In genomic region chr15:25623556-25624180, GRCm38 (mm10) we compare ENCODE assay signal across 9 mouse cellular contexts. TPM values are rescaled to one million over a fixed set of nuclear protein-coding genes. Genes with fewer than 3 reads are reported as not detected.
DNase-seq lines count a peak whose midpoint lies in the region; ATAC-seq and TF ChIP-seq lines count a peak whose summit lies in the region.
"Had no signal": no experiment of that assay in that cellular context is flagged by ENCODE, and none has a peak within 500 bp of the region (broad histone marks: within the 10 kb centered on the region; RNA-seq: fewer than 3 reads in every experiment).

No protein-coding gene starts in this region.

- H3K9ac ChIP-seq in heart, embryonic 11.5 days (ENCODE audit: low read depth, low read length), result peak overlapping the region; percentile 82
- H3K9ac ChIP-seq in forebrain, postnatal 0 days, result peak overlapping the region; percentile 56

- H3K27me3 ChIP-seq in heart, embryonic 11.5 days (ENCODE audit: control insufficient read depth, insufficient read depth, low read length), result no peaks in the 10 kb centered on the region
- peaks cover 33% of the 10 kb centered on the region for H3K27me3 ChIP-seq in forebrain, postnatal 0 days (ENCODE audit: insufficient read depth, low read length)

- intact Hi-C loops in heart, postnatal 10 days (cut with DNase I), result loop anchor here (1.0 to 5.0 kb wide), 5 partner anchors 13 to 184 kb away; no protein-coding TSS in a partner anchor

- H3K4me3 ChIP-seq in heart, embryonic 11.5 days (ENCODE audit: low read depth, low read length), result peak overlapping the region; percentile 84
- peak overlapping the region; percentile 69 for H3K4me3 ChIP-seq in forebrain, postnatal 0 days (ENCODE audit: low read depth, low read length)

- no peaks in the 10 kb centered on the region for H3K9me3 ChIP-seq in heart, embryonic 11.5 days (replicated peaks; ENCODE audit: control insufficient read depth, low read length)
- H3K9me3 ChIP-seq in forebrain, postnatal 0 days (ENCODE audit: low read length), result no peaks in the 10 kb centered on the region

- DNase-seq in heart, postnatal 10 days, result no peak
- DNase-seq in B cell, adult 2 months, result peak; percentile 3 to 8
- DNase-seq in forebrain, postnatal 0 days, result no peak
- peak; percentile 47 for DNase-seq in lung, postnatal 10 days
- DNase-seq in adipocyte (ENCODE audit: low spot score), result no peak
- DNase-seq in frontal cortex, adult 2 months (ENCODE audit: extremely low spot score in 1 of 2, low spot score in 1 of 2), result no peak
- DNase-seq in urinary bladder, postnatal 36 days (ENCODE audit: low spot score in 2 of 2), result no peak

- no peak overlapping the region for H3K27ac ChIP-seq in heart, embryonic 11.5 days (ENCODE audit: low read depth, low read length)
- no peak overlapping the region for H3K27ac ChIP-seq in forebrain, postnatal 0 days (ENCODE audit: low read depth, low read length)

- peak overlapping the region; percentile 93 for H3K4me2 ChIP-seq in heart, embryonic 11.5 days
- H3K4me2 ChIP-seq in forebrain, postnatal 0 days (ENCODE audit: low read depth), result peak overlapping the region; percentile 99

- WGBS in heart, embryonic 11.5 days (ENCODE audit: insufficient replicate concordance), result 8% methylated on average over 9 of the region's 9 CpGs
- 10% methylated on average over 9 of the region's 9 CpGs for WGBS in forebrain, postnatal 0 days

- no peak for ATAC-seq in heart, embryonic 11.5 days (replicated peaks; ENCODE audit: insufficient number of reproducible peaks, low FRiP score, low TSS enrichment)
- ATAC-seq in forebrain, postnatal 0 days, result no peak

- H3K36me3 ChIP-seq in heart, embryonic 11.5 days (ENCODE audit: control insufficient read depth, insufficient read depth, low read length), result no peaks in the 10 kb centered on the region
- H3K36me3 ChIP-seq in forebrain, postnatal 0 days (ENCODE audit: insufficient read depth), result no peaks in the 10 kb centered on the region
- H3K36me3 ChIP-seq: G1E had no signal

- peaks cover 3% of the 10 kb centered on the region; the same call in 1 of the 2 replicates for H3K4me1 ChIP-seq in heart, embryonic 11.5 days (ENCODE audit: control insufficient read depth, insufficient read depth, low read length)
- H3K4me1 ChIP-seq in forebrain, postnatal 0 days (ENCODE audit: insufficient read depth), result no peaks in the 10 kb centered on the region; the same call in 1 of the 2 replicates

- TF ChIP-seq CTCF in forebrain, postnatal 0 days (IDR thresholded peaks at IDR 0.05; ENCODE audit: low read depth), result no peak

RNA-seq across cellular contexts. Expression of gene Myo10, which starts 1.3 kb away (rescaled TPM):
- 11.5 and 15.4 TPM in 2 replicates for polyA plus RNA-seq in heart, embryonic 11.5 days (2014; fragmentation: Nextera tagmentation; extraction: Ambion mirVana)
- total RNA-seq in heart, postnatal 10 days (2021), result 10 to 100 TPM; 52.7 to 61.1 TPM
- 17.2 and 24.2 TPM in 2 replicates for total RNA-seq in forebrain, postnatal 0 days (2014; rRNA removed)
- polyA plus RNA-seq in forebrain, postnatal 0 days (2015; fragmentation: Nextera tagmentation; extraction: Ambion mirVana), result 11.3 and 22.3 TPM in 2 replicates
- 50.5 and 57.3 TPM in 2 replicates for polyA plus RNA-seq in frontal cortex, adult 2 months (2012; rRNA removed)
- polyA plus RNA-seq: G1E had no signal

Comparison
In these comparisons a context has a peak if more than half of its experiments do, and no peak if none do; other contexts are left out.
1. DNase-seq: peak in B cell, adult 2 months (2 of 2) and lung, postnatal 10 days (single experiment); none in heart, postnatal 10 days (0 of 2), forebrain, postnatal 0 days (single experiment), adipocyte (single experiment), frontal cortex, adult 2 months (0 of 2) and urinary bladder, postnatal 36 days (0 of 2).